Mouse (Mus musculus) embryonic fibroblast, embryonic 13.5 days (primary cell): ENCODE data around the gene Ing5.
"Not testable (repeated sequence)": the region's sequence is repeated elsewhere in the genome, so short reads cannot be mapped to it uniquely, and the experiment has no call there.

Experiments
- CTCF ChIP-seq: IDR thresholded peaks from 2 replicates; pipeline ENCODE4 v1.5.1; 2011; ENCODE audit warnings: mild to moderate bottlenecking, control low read depth, low read length, moderate library complexity, borderline replicate concordance; ENCODE audit not compliant: insufficient read depth
- POLR2A ChIP-seq: IDR thresholded peaks from 2 replicates; pipeline ENCODE4 v1.6.1; 2011; ENCODE audit warnings: low read depth, mild to moderate bottlenecking, control low read depth, low read length, moderate library complexity

- TF ChIP-seq CTCF, POLR2A: not testable (repeated sequence)
Measured at GRCm38 (mm10) chr1:93763531-93763930, 40.2 kb upstream of the Ing5 start.
